Mouse (Mus musculus) adrenal gland (tissue): ENCODE measurements at regions not wholly inside any gene's neighbourhood (a gene's known extent, or its start where the extent isn't known, plus 50 kb on each side); places are given as distances from the start of the nearest gene placed in this dataset.

ENCODE experiments used
- intact Hi-C: fragments of 180-260 bp; cut with DNase I; formaldehyde crosslinking; loops from one replicate; pipeline ENCODE4 v1.15.1; 2025

DNA sequence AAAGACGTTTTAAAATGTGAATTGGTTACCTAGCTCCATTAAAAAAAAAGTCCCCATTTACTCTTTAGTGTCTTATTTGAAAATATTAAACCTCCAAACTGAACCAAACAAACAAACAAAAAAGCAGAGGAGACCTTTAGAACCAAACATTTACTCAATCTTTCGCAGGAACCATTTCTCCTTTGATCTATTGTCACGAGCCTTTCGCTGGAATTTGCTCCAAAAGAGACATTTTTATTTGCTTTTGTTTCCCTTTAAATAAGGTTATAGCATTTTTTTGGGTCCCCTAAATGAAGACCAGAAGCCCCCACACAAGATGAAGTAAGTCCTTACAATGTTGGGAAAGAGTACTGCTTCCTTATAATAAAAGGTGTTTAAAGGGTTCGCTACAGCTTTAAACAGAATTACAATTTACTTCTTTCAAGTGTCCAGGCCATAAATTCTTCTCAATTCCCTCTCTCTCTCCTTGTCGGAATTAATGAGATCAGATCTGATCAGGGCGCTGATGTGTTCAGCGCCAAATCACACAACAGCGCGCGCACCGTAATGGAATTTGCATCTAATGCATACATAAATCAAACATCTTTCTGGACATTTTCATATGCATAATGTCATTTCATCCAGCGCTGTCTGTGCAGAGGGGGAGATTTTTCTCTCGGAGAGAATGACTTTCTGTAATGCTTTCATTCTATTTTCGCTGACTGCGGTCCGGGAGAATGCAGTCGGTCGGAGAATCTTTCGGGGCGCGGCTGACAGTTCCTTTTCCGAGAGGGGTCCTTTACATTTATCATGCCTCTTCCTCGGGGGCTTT lies 469.2 kb downstream of the Vrk1 start:
- intact Hi-C loops: no loop called here

DNA sequence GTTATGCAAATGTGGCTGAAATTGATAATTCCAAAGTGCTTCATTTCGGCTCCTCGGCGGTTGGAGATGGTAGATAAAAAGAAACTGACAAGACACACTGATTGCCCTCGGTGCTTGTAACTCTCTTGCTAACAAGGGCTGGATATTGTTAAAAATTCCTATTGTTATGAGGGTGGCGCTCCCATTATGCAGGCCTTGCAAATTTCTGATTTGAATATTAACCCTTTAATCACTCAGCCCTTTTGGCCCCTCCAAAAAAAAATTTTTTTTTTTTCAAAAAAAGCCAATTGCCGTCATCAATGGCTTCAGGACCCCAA lies 469.8 kb downstream of the Vrk1 start:
- intact Hi-C loops: no loop called here

GRCm38 (mm10) chr12:106480281-106481060 lies 470.4 kb downstream of the Vrk1 start:
- intact Hi-C loops: no loop called here

GRCm38 (mm10) chr12:106501622-106502327 lies 491.7 kb downstream of the Vrk1 start:
- intact Hi-C loops: no loop called here

DNA sequence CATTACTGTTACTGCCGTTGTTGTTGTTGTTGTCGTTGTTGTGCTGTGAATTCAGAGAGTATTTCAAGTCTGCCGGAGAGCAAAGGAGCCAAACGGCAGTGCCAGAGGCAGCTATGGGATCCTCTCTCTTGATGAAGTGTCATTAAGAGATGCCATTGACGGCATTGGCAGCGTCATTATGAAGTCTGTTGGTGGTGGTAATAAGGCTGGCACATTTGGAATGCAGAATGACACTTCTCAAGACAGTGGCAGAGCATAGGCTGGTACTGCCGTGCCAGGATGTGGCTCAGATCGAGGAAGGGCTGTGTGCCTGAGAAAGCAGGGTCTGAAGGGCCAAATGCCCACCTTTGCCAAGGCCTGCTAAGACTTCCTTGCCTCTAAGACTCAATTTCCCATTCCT lies 494.3 kb downstream of the Vrk1 start:
- intact Hi-C loops: no loop called here

DNA sequence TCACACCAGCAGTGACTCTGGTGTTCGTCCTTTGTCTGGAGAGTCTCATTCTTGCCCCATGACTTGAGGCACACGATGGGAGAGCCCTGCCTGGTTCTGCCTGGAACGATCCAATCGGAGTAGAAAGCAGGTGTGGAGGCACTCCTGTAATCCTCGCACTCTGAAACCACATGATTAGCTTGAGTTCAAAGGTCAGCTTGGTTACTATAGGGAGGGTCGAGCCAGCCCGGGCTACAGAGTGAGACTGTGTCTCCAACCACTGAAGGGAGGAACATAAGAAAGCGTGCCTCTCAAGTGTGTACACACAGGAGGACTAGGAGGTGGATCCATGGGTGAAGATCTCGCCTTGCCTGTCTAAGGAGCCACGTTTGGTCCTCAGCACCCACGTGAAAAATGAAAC lies 504.0 kb downstream of the Vrk1 start:
- intact Hi-C loops: no loop called here

DNA sequence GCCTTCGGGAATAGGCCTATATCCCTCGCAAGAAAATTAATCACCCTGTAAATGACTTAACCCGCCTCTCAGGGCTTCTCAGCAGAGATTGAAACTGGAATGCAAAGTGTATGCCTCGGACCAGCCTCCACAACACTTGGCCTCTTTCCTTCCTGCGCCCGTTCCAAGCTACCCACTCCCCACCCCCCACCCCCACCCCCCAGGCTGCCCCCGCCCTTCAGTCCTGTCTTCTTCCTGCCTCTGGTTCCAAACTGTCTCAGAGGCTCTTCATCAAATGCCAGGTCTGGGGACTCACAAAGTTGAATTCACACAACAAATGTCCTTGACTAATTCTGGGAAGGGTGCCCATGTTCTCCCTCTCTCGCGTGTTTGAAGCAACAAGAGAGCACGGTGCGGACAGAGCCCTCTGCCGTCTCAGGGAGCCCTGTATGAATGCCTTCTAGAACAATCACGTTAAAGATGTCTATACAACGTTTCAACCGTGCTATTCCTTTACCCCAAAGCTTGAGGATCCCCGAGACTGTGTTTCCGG lies 505.3 kb downstream of the Vrk1 start:
- intact Hi-C loops: no loop called here

DNA sequence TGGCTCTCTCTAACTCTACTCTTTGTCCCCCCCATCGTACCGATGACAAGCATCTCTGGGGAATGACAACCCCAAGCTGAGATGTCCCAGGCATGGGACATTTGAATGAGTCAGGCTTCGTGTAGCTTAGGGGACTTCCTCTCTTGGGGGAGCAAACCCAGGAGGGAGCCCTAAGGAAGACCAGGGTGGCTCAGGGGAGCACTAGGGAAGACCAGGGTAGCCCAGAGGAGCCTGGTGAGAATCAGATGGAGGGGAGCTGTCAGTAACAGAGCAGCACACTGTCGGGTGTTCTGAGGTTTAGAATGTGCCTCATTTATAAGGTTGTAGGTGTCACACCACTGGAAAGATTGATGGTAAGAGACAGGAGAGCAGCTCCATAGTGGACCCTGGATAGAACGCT lies 509.1 kb downstream of the Vrk1 start:
- intact Hi-C loops: no loop called here

DNA sequence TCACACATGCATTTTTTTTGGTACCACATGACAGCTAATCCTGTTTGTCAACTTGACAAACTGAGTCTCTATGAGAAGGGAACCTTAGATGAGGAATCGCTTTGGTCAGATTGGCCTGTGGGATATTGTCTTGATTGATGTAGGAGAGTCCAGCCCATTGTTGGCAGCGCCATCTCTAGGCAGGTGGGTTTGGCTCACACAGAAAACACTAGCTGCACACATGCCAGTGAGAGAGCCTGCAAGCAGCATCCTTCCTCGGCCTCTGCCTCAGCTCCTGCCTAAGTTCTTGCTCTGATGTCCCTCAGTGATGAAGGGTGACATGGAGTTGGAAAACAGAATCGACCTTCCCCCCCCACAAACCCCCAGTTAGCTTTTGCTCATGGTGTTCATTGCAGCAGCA lies 514.4 kb downstream of the Vrk1 start:
- intact Hi-C loops: no loop called here

GRCm38 (mm10) chr12:106527116-106527515 lies 517.1 kb downstream of the Vrk1 start:
- intact Hi-C loops: no loop called here

GRCm38 (mm10) chr12:106527699-106528434 lies 517.8 kb downstream of the Vrk1 start:
- intact Hi-C loops: no loop called here

DNA sequence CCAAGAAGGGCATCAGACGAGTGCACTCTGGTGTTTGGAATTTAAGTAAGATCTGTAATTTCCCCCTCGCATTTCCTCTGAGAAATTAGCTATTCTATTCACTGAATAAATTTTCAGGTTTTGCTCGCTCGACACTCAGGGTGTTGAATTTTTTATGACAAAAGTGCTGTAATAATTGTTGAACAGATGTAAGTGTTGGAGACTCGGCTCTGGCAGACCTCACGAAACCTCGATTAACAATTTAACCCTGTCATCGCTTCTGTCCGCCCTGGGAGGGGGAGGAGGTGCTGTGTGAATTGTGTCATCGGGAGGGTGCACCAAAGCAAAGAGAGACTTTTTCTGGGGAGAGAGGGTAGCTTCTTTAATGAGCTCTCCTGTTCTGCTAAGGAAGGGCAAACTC lies 518.5 kb downstream of the Vrk1 start:
- intact Hi-C loops: no loop called here

GRCm38 (mm10) chr12:106529175-106529574 lies 519.1 kb downstream of the Vrk1 start:
- intact Hi-C loops: no loop called here

- intact Hi-C loops: no loop called here
Measured at GRCm38 (mm10) chr12:106535086-106535485, 525.1 kb downstream of the Vrk1 start.

DNA sequence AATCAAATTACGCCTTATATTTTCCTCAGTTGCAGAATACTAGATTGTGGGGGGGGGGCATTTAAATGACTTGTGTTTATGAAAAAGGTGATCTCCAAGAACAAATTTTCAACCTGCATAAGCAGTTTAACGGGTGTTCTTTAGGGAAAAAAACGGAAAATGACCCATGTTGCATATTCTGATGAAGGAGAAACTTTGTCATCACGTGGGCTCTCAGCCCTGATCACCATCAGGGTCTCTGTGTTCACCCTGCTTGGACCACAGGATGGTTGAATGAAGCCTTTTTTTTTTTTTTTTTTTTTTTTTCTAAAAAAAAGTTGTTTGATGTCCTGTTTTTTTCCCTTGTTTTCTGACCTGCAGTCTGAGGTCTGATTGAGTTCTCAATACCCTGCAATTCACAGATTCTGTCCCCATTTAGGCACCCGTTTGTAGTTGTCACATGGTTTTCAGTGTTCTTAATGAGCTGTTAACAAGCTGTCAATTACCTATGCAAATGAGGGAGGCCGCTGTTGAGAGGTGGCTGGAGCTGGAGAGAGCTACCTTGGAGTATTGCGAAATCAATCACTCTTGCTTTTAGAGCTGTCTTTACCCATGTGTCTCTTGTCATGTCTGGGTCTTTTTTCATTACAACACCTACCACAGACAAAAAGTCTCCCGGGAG lies 525.7 kb downstream of the Vrk1 start:
- intact Hi-C loops: no loop called here

GRCm38 (mm10) chr12:106536289-106536636 lies 526.2 kb downstream of the Vrk1 start:
- intact Hi-C loops: no loop called here

DNA sequence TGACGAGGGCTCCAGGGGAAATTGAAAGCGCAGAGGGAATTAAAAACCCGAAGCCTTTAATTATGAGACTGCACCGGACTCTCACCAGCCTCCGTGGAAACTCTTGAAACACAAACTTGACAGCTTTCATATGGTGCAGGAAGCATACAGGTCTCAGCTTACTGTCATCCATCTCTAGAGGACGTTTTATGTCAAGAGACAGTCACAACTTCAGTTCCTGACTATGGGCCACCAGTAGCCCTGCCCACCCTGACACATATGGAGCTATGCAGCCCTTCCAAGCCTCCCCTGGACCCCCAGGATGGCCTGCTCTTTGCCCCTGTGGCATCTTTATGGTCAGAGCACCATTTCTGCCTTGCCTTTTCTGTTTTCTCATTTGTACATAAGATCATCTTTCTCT lies 530.0 kb downstream of the Vrk1 start:
- intact Hi-C loops: no loop called here

- intact Hi-C loops: no loop called here
Measured at GRCm38 (mm10) chr12:106559566-106559965, 549.5 kb downstream of the Vrk1 start.

- intact Hi-C loops: no loop called here
Measured at GRCm38 (mm10) chr12:106565263-106565681, 555.2 kb downstream of the Vrk1 start.

GRCm38 (mm10) chr12:106566361-106566760 lies 556.3 kb downstream of the Vrk1 start:
- intact Hi-C loops: no loop called here

- intact Hi-C loops: no loop called here
Measured at GRCm38 (mm10) chr12:106567116-106567515, 557.1 kb downstream of the Vrk1 start.
